Mouse (Mus musculus): ENCODE results near the gene Mterf1a.

DNA sequence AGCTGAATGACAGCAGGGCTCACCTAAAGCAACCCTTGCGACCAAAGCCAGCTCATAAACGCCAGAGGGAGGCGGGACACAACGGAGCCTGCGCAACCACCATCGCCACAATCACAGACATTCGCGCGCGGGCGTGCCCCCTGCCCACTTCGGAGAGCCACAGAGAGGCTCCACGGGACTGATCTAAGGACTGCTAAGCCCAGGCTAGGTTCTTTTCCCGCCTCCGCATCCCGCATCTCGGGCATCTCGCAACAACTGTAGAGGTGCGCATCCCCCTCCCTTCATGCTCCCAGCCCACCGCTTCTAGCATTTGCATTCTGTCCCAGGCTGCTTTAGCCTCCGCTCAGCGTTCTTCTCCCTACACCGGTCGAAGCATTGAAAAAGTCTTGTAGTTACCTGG, 48.7 kb downstream of the Mterf1a start, which contains the start of gene Lrrd1:
- TF ChIP-seq CTCF (IDR thresholded peaks at IDR 0.05; ENCODE audit: extremely low read depth, insufficient read depth, insufficient read length, insufficient replicate concordance): no peak
- no peak for TF ChIP-seq POLR2A (IDR thresholded peaks at IDR 0.05; ENCODE audit: low read depth, low read length)
